Mouse (Mus musculus): ENCODE results near the gene Gm20736.
"Not testable (repeated sequence)": the region's sequence is repeated elsewhere in the genome, so short reads cannot be mapped to it uniquely, and the experiment has no call there.

DNA sequence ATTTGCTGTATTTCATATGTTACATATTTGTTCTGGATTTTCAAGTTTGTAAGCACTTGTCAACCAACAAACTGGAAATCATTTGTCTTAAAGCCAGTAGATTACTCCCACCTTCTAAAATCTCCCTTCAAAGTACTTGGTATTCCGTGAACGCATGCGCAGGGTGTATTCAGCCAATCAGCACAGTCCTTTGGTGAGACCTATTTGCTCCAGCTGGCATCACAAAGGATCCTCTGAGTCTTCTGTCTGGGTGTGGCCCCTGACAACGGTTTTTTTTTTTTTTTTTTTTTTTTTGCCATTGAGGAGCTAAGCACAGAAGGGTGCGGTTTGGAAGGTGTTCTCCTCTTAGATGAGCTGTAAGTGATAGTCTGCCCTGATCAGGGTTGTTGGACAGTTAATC lies at the start of gene Gm20736:
- TF ChIP-seq GATA1, TAL1 (IDR thresholded peaks at IDR 0.05; ENCODE audit: low read length): not testable (repeated sequence)

All from erythroblast, embryonic 14.5 days (primary cell).